Mouse (Mus musculus) liver, embryonic 12.5 days (tissue): ENCODE results near the gene Kcnma1. TPM values are rescaled to one million over a fixed set of nuclear protein-coding genes. Genes with fewer than 3 reads are reported as not detected.

ENCODE experiments used
- ATAC-seq: fragments of 200-750 bp; cut with Nextera tagmentation; 2 replicates; pipeline ENCODE4 v1.8.0; 2017; ENCODE audit warnings: moderate number of reproducible peaks, mild to moderate bottlenecking, moderate library complexity
- H3K27ac ChIP-seq: fragments of 300-500 bp; sonication (generic); 2 replicates; pipeline ENCODE4 v1.5.1; 2016; ENCODE audit warnings: mild to moderate bottlenecking
- H3K27me3 ChIP-seq: fragments of 300-500 bp; sonication (generic); replicated peaks from 2 replicates; pipeline ENCODE4 v1.6.1; 2016; ENCODE audit warnings: mild to moderate bottlenecking, moderate library complexity
- H3K36me3 ChIP-seq: fragments of 300-500 bp; sonication (generic); 2 replicates; pipeline ENCODE4 v1.6.1; 2016; ENCODE audit warnings: mild to moderate bottlenecking, moderate library complexity
- H3K4me1 ChIP-seq: fragments of 300-500 bp; sonication (generic); 2 replicates; pipeline ENCODE4 v1.6.1; 2016
- H3K4me2 ChIP-seq: fragments of 300-500 bp; sonication (generic); 2 replicates; pipeline ENCODE4 v1.6.1; 2016; ENCODE audit warnings: mild to moderate bottlenecking, moderate library complexity
- H3K4me3 ChIP-seq: fragments of 300-500 bp; sonication (generic); 2 replicates; pipeline ENCODE4 v1.5.1; 2016; ENCODE audit warnings: mild to moderate bottlenecking, moderate library complexity
- H3K9ac ChIP-seq: fragments of 300-500 bp; sonication (generic); 2 replicates; pipeline ENCODE4 v1.6.1; 2016; ENCODE audit warnings: mild to moderate bottlenecking, moderate library complexity
- H3K9me3 ChIP-seq: fragments of 300-500 bp; sonication (generic); replicated peaks from 2 replicates; pipeline ENCODE4 v1.6.1; 2016; ENCODE audit warnings: mild to moderate bottlenecking, moderate library complexity
- WGBS: fragments of 180-500 bp; shearing (Covaris S2); methylation state at CpG from one replicate; pipeline ENCODE4 v1.1.7; 2016; ENCODE audit not compliant: insufficient replicate concordance; 5-methylcytosine and 5-hydroxymethylcytosine counted together
- polyA plus RNA-seq: library from polyadenylated mRNA; unstranded; fragments of >200 nt; fragmentation: Nextera tagmentation; extraction: Ambion mirVana; gene quantifications from 2 replicates; pipeline ENCODE4 v1.2.1, GENCODE M21; 2016

The Kcnma1 gene
- polyA plus RNA-seq, 1 experiment from 2014 or later = not detected

DNA sequence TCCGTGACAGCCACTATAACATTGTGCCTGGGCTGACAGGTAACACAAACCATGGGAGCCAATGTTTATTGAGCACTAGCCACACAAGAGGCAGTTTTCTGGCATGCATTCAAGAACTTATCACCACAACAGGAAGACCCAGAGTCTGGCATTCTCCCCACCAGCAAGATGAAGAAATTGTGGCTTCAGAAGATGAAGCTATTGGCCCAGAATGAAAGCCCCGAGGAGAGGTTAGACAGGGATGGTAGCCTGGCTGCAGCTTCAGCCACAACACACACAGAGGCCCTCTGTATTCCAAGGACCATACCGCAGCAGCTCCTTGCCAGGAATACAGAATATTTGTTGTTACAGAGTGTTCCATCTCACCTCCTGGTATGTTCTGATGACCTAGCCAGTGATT, 221.6 kb downstream of the Kcnma1 start:
- Histone ChIP-seq H3K36me3 (no peaks in the 10 kb centered on the region), H3K4me3 (no peak overlapping the region), H3K9me3 (no peaks in the 10 kb centered on the region), H3K4me1 (no peaks in the 10 kb centered on the region), H3K4me2 (no peak overlapping the region), H3K27me3 (no peaks in the 10 kb centered on the region), H3K9ac (no peak overlapping the region), H3K27ac (no peak overlapping the region)
- WGBS = 48% methylated on average over 3 of the region's 3 CpGs
- ATAC-seq = no peak

DNA sequence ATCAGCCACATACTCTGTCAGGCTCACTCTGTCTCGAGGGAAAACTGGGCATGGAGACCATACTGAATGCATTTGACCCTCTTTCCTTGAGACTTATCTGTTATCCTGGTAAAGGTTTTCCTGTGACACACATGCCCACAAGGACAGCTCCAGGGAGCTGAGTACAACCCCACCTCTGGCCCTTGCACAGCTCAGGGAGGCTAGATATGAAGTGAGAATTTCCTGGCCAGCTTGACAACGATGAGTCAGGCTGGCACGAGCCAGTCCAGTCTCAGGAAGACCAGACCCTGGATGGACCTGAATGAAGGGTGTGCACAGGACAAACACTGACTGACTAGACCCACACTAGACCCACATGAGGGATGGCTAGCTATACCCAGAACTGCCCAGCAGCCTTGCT, 222.2 kb downstream of the Kcnma1 start:
- Histone ChIP-seq H3K4me3 (no peak overlapping the region), H3K9ac (no peak overlapping the region), H3K4me1 (no peaks in the 10 kb centered on the region), H3K36me3 (no peaks in the 10 kb centered on the region), H3K27me3 (no peaks in the 10 kb centered on the region), H3K27ac (no peak overlapping the region), H3K9me3 (no peaks in the 10 kb centered on the region), H3K4me2 (no peak overlapping the region)
- 34% methylated on average over 3 of the region's 3 CpGs for WGBS
- ATAC-seq = no peak

DNA sequence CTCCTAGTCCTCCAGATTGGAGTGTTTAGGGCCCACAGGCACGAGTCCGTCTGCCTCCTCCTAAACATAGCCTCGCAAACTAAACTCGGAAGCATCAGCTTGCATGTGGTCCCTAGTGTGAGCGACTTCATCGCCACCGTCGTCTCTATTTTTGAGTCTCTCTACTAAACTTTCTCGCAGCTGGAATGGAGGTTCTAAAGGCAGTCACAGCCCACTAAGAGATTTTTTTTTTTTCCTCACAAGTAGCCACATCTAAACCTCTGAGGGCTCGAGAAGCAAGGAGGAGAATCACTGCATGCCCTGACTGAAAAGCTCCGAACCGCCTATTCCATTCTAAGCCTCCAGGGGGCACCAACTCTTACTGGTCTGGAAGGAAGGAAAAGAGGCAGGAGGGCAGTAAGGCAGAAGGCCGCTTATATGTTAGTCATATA, 223.0 kb downstream of the Kcnma1 start:
- Histone ChIP-seq H3K4me2 (no peak overlapping the region), H3K9me3 (no peaks in the 10 kb centered on the region), H3K4me3 (no peak overlapping the region), H3K9ac (no peak overlapping the region), H3K27ac (no peak overlapping the region), H3K27me3 (no peaks in the 10 kb centered on the region), H3K4me1 (no peaks in the 10 kb centered on the region), H3K36me3 (no peaks in the 10 kb centered on the region)
- ATAC-seq = no peak
- 43% methylated on average over 13 of the region's 13 CpGs for WGBS

DNA sequence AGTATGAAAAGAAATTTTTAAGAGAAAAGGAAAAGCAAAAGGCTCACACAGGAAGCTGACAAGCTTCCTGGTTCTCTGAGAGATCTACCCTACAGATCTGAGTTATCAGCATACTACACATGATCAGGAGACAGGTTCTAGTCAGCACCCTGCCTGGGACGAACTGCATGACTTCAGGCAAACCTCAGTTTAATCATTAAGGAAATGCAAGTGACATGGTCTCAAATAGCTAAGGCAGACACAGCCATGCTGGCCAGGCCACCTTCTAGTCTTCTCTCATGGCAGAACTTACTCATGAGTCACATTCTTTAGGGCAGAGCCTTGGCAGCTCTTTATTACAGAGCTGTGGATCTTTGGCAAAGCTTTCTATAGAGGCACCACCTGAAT, 227.6 kb downstream of the Kcnma1 start:
- Histone ChIP-seq H3K27ac (no peak overlapping the region), H3K4me1 (no peaks in the 10 kb centered on the region), H3K27me3 (no peaks in the 10 kb centered on the region), H3K9ac (no peak overlapping the region), H3K36me3 (no peaks in the 10 kb centered on the region), H3K4me2 (no peak overlapping the region), H3K9me3 (no peaks in the 10 kb centered on the region), H3K4me3 (no peak overlapping the region)
- WGBS = 7% methylated on average over 1 of the region's 1 CpGs
- no peak for ATAC-seq

DNA sequence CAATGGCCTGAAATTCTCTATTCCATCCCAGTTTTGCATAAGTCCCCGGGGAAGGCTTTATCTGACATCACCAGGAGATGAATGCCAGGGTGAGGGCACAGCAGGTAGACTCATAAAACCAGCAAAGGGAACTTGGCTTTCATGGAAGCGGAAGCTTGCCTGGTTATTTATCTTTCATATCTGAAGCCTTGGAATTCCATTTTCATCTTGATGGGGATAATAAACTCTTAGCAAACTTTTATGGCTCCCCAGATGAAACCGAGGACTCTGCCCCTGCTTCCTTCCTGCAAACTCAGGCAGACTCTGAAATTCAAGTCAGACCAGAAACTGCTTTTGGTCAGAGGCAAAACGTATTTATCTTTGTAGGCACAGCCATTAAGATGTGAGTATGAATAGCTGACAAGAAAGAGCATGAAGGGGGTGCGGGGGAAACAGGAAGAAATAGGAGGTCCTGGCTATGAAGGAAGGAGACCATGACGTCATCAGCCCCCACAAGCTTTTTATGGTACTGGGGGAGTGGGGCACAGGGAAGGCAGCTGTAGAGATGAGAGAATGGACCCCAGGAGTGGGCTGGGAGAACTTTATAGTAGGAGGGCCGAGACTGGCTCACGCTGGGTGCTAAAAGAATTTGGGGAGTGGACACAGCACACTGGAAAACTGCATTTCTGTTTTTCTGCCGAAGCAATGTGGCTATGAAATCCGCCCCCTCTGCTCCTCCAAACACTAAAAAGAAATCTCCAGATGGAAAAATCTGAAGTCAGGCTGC, 228.2 kb downstream of the Kcnma1 start:
- ATAC-seq = no peak
- no peak overlapping the region for H3K4me2 ChIP-seq
- 33% methylated on average over 10 of the region's 10 CpGs for WGBS

DNA sequence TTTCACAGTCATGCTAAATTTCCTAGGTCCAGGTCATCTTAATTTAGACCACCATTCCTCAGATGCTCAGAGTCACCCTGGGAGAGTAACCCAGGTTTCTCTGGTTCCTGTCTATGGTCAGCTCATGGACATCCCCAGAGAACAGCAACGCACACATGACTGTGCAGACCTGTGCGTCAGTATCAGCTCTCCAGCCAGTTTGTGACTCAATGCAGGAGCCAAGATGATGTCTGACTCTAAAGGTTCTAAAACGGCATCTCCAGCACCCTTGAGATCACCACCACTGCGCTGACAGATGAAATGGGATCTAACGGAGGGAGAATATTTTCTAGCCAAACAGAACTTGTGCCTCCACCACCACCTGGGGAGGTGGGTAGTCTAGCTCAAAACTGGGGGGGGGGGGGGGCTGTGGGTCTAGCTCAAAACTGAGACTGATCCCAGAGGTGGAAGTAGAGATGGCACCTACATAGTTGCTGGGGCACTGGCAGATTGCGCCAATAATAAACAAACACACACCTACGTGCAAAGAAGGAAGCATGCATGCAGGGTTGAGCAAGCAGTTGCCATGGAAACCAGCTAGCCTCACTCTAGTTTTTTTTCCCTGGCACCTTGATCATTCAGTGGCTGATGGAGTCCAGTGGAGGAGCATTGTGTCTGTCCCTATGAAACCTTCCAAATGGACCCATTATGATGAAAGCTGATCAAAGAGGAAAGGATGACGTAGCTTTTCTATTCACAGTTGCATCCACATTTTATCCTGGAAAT, 231.3 kb downstream of the Kcnma1 start:
- H3K4me1 ChIP-seq = no peaks in the 10 kb centered on the region
- H3K36me3 ChIP-seq = no peaks in the 10 kb centered on the region
- no peaks in the 10 kb centered on the region for H3K9me3 ChIP-seq
- 58% methylated on average over 8 of the region's 8 CpGs for WGBS
- no peaks in the 10 kb centered on the region for H3K27me3 ChIP-seq
- H3K4me2 ChIP-seq = no peak overlapping the region
- H3K4me3 ChIP-seq = no peak overlapping the region
- H3K27ac ChIP-seq = no peak overlapping the region
- no peak overlapping the region for H3K9ac ChIP-seq
- no peak for ATAC-seq

More for the DNA sequence above, 228.2 kb downstream of the Kcnma1 start:
- Histone ChIP-seq H3K36me3 (no peaks in the 10 kb centered on the region), H3K4me3 (no peak overlapping the region), H3K27me3 (no peaks in the 10 kb centered on the region), H3K9ac (no peak overlapping the region), H3K4me1 (no peaks in the 10 kb centered on the region), H3K27ac (no peak overlapping the region), H3K9me3 (no peaks in the 10 kb centered on the region)

DNA sequence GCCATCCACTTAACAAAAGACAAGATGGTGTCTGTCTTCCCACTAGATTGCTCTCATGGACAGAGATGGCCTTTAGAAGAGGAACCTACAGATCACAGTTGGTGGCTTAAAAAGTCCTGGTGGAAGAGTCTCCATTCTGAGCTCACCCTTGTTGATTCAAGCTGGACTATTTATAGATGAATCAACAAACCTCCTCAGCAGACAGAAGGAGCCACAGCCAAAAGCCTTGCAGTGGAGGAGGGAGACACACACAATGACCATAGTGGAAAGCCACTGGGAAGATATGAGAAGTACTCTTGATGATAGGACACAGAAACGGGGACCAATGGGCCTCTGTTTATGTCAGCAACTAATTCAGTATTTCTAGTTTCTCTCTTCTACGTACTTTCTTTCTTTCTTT, 239.7 kb downstream of the Kcnma1 start:
- Histone ChIP-seq H3K27me3 (no peaks in the 10 kb centered on the region), H3K27ac (no peak overlapping the region), H3K4me2 (no peak overlapping the region), H3K4me3 (no peak overlapping the region), H3K36me3 (no peaks in the 10 kb centered on the region), H3K4me1 (no peaks in the 10 kb centered on the region), H3K9me3 (no peaks in the 10 kb centered on the region), H3K9ac (no peak overlapping the region)
- no peak for ATAC-seq
- 62% methylated on average over 2 of the region's 2 CpGs for WGBS

DNA sequence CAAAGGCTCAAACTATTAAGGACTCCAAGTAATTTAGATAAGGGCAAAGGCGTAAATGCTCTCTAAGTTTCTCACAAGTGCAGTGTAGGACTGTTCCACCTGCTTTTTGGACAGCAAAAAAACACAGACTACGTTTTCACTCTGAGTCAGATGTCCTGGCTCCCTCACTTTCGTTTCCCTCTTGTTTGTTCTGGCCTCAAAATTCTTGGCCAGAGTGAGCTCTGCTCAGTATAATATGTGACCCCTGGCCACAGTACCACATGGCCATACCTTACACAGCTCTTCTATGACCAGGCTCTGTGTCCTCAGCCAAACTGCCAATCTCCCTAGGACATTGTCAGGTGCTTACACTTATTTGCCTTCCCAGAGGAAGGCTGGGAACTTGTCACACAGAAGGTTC, 241.6 kb downstream of the Kcnma1 start:
- ATAC-seq = no peak
- Histone ChIP-seq H3K4me2 (no peak overlapping the region), H3K27me3 (no peaks in the 10 kb centered on the region), H3K4me1 (no peaks in the 10 kb centered on the region), H3K9me3 (no peaks in the 10 kb centered on the region), H3K9ac (no peak overlapping the region), H3K36me3 (no peaks in the 10 kb centered on the region), H3K4me3 (no peak overlapping the region), H3K27ac (no peak overlapping the region)
- 54% methylated on average over 3 of the region's 3 CpGs for WGBS

DNA sequence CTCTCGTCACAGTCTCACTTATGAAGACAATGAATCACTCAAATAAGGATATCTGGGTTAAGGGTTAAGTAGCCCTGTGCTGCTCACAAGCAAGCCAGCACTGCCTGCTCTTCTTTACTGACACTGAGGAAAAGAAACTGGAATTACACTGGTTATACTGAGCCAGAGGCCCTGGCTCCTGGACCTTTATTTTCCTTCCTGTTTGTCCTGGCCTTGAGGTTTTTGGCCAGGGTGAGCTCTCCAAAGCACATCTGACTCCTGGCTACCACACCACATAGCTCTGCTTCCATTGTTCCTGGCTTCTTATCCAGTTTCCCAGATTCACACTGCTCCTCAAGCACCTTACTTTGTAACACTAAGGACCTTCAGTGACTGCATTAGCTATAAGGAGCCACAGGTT, 242.5 kb downstream of the Kcnma1 start:
- 47% methylated on average over 1 of the region's 1 CpGs for WGBS

DNA sequence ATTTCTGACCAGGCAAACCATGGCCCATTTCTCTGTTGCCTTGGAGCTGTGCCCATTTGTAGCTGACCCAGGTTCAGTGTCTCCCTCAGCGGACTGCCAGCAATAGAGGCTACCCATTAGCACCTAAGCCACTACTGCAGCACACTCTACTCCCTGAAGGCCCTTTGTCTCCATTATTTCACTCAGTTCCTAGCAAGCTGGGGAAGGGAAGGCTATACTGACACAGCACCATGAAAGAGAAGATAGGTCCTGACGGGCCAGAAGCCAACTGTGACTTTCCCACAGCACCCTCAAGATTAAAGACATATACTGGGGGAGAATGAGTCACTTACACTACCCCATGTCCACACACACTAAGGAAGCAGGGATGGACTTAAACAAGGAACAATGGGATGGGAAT, 251.8 kb downstream of the Kcnma1 start:
- H3K4me2 ChIP-seq = no peak overlapping the region
- H3K4me1 ChIP-seq = no peaks in the 10 kb centered on the region
- WGBS = 65% methylated on average over 2 of the region's 2 CpGs
- no peaks in the 10 kb centered on the region for H3K36me3 ChIP-seq
- no peaks in the 10 kb centered on the region for H3K9me3 ChIP-seq
- H3K4me3 ChIP-seq = no peak overlapping the region
- H3K27ac ChIP-seq = no peak overlapping the region
- no peaks in the 10 kb centered on the region for H3K27me3 ChIP-seq
- no peak overlapping the region for H3K9ac ChIP-seq
- no peak for ATAC-seq

More for the DNA sequence above, 242.5 kb downstream of the Kcnma1 start:
- Histone ChIP-seq H3K4me2 (no peak overlapping the region), H3K27ac (no peak overlapping the region), H3K4me3 (no peak overlapping the region), H3K36me3 (no peaks in the 10 kb centered on the region), H3K4me1 (no peaks in the 10 kb centered on the region), H3K27me3 (no peaks in the 10 kb centered on the region), H3K9me3 (no peaks in the 10 kb centered on the region), H3K9ac (no peak overlapping the region)
- no peak for ATAC-seq

DNA sequence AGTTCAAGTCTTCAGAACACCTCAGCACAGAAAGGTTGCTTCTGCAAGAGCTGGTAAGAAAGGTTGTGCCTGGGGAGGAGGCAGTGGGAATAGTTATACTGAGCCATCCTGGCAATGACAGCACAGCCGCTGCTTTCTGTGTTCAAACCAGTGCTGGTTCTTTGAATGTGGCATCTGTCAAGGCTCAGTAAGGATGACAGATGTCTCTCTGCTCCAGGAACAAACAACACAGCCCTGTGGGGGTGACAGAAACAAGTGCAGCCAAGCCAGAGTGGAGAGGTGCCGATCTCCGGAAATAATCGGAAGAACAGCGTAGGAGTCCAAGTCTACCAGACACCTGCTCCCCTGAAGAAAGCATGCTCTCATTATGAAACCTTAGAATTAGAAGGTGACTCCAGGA, 254.7 kb downstream of the Kcnma1 start:
- no peaks in the 10 kb centered on the region for H3K4me1 ChIP-seq
- no peak overlapping the region for H3K27ac ChIP-seq
- H3K9me3 ChIP-seq = no peaks in the 10 kb centered on the region
- no peaks in the 10 kb centered on the region for H3K36me3 ChIP-seq
- H3K4me2 ChIP-seq = no peak overlapping the region
- ATAC-seq = no peak
- no peak overlapping the region for H3K9ac ChIP-seq
- no peaks in the 10 kb centered on the region for H3K27me3 ChIP-seq
- 80% methylated on average over 5 of the region's 5 CpGs for WGBS
- no peak overlapping the region for H3K4me3 ChIP-seq

DNA sequence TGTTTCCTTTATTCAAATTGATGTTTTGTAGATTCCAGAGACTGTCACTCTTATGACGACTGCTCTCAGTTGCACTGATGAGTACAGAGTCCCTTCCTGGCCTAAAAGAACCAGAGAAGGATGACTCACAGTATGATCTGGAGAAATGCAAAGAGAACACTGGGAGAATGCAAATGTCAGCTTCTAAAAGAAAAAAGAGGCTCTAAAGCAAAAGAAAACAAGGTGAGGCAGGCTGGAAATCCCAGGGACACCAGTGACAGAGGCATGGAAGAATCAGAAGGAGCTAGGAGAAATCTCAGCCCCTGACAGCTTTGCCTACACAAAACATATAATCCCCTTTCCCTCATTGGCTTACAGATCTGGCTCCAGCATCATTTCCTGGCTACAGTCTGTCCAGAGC, 255.9 kb downstream of the Kcnma1 start:
- Histone ChIP-seq H3K27me3 (no peaks in the 10 kb centered on the region), H3K4me3 (no peak overlapping the region), H3K4me2 (no peak overlapping the region), H3K27ac (no peak overlapping the region), H3K36me3 (no peaks in the 10 kb centered on the region), H3K9me3 (no peaks in the 10 kb centered on the region), H3K9ac (no peak overlapping the region), H3K4me1 (no peaks in the 10 kb centered on the region)
- WGBS = 51% methylated on average over 1 of the region's 1 CpGs
- no peak for ATAC-seq
